Mouse (Mus musculus) limb, embryonic 13.5 days (tissue): Measurements from ENCODE around the gene Dnah6. TPM values are rescaled to one million over a fixed set of nuclear protein-coding genes. Genes with fewer than 3 reads are reported as not detected.
A peak's percentile ranks its signal among the peaks of the same experiment; 100 is the strongest.

Experiments used
- ATAC-seq: fragments of 200-750 bp; cut with Nextera tagmentation; 2 replicates; pipeline ENCODE4 v1.8.0; 2017; ENCODE audit warnings: low read depth, moderate number of reproducible peaks, moderate TSS enrichment; ENCODE audit not compliant: low FRiP score
- H3K27ac ChIP-seq: fragments of 300-500 bp; sonication (generic); 2 replicates; pipeline ENCODE4 v1.5.1; 2015; ENCODE audit warnings: inconsistent platforms, mild to moderate bottlenecking, moderate library complexity
- H3K27me3 ChIP-seq: fragments of 300-500 bp; sonication (generic); 2 replicates; pipeline ENCODE4 v1.6.1; 2015; ENCODE audit warnings: mild to moderate bottlenecking, inconsistent platforms
- H3K36me3 ChIP-seq: fragments of 300-500 bp; sonication (generic); 2 replicates; pipeline ENCODE4 v1.6.1; 2015; ENCODE audit warnings: inconsistent platforms, mild to moderate bottlenecking, moderate library complexity
- H3K4me1 ChIP-seq: fragments of 300-500 bp; sonication (generic); 2 replicates; pipeline ENCODE4 v1.6.1; 2015; ENCODE audit warnings: inconsistent platforms
- H3K4me2 ChIP-seq: fragments of 300-500 bp; sonication (generic); replicated peaks from 2 replicates; pipeline ENCODE4 v1.6.1; 2015; ENCODE audit warnings: inconsistent platforms, mild to moderate bottlenecking, moderate library complexity
- H3K4me3 ChIP-seq: fragments of 300-500 bp; sonication (generic); 2 replicates; pipeline ENCODE4 v1.5.1; 2015; ENCODE audit warnings: moderate library complexity, mild to moderate bottlenecking, inconsistent platforms
- H3K9ac ChIP-seq: fragments of 300-500 bp; sonication (generic); 2 replicates; pipeline ENCODE4 v1.6.1; 2015; ENCODE audit warnings: mild to moderate bottlenecking, inconsistent platforms
- H3K9me3 ChIP-seq: fragments of 300-500 bp; sonication (generic); 2 replicates; pipeline ENCODE4 v1.6.1; 2016; ENCODE audit warnings: inconsistent platforms
- WGBS: fragments of 180-500 bp; shearing (Covaris S2); methylation state at CpG from one replicate; pipeline ENCODE4 v1.1.7; 2015; 5-methylcytosine and 5-hydroxymethylcytosine counted together
- polyA plus RNA-seq: library from polyadenylated mRNA; unstranded; fragments of >200 nt; fragmentation: Nextera tagmentation; extraction: Ambion mirVana; gene quantifications from 2 replicates; pipeline ENCODE4 v1.2.1, GENCODE M21; 2015

Gene Dnah6
- polyA plus RNA-seq, 1 experiment from 2014 or later, result 0.03 TPM

GRCm38 (mm10) chr6:73249049-73249422, 27.6 kb upstream of the Dnah6 start:
- peak overlapping the region; percentile 73 for H3K4me2 ChIP-seq
- peak overlapping the region; percentile 97 for H3K4me3 ChIP-seq
- H3K36me3 ChIP-seq, result peaks cover 4% of the 10 kb centered on the region
- H3K27ac ChIP-seq, result no peak overlapping the region
- no peaks in the 10 kb centered on the region for H3K9me3 ChIP-seq
- H3K4me1 ChIP-seq, result peaks cover 19% of the 10 kb centered on the region
- no peak for ATAC-seq
- H3K9ac ChIP-seq, result peak overlapping the region; percentile 95
- H3K27me3 ChIP-seq, result no peaks in the 10 kb centered on the region
- 5% methylated on average over 12 of the region's 12 CpGs for WGBS

- Histone ChIP-seq H3K4me2 (peak within 1 kb of the TSS; percentile 73), H3K27ac (0 out of 2 replicates have a peak within 1 kb of the TSS, but pooled peaks have one; percentile 39), H3K4me3 (peak within 1 kb of the TSS; percentile 97), H3K9me3 (no peaks in the 10 kb centered on the region), H3K9ac (peak within 1 kb of the TSS; percentile 95), H3K4me1 (peaks cover 15% of the 10 kb centered on the region), H3K36me3 (peaks cover 4% of the 10 kb centered on the region), H3K27me3 (no peaks in the 10 kb centered on the region)
- ATAC-seq, result peak; percentile 96
- WGBS, result under 1% methylated on average over 57 of the region's 58 CpGs
These were observed 27.0 kb upstream of the Dnah6 start, which contains the start of gene Suclg1 for GRCm38 (mm10) chr6:73248237-73249048. Gene Suclg1 (plus strand): TSS chr6:73248382.

GRCm38 (mm10) chr6:73247452-73247851, 26.0 kb upstream of the Dnah6 start:
- Histone ChIP-seq H3K9me3 (no peaks in the 10 kb centered on the region), H3K4me1 (peaks cover 14% of the 10 kb centered on the region), H3K9ac (no peak overlapping the region), H3K36me3 (peaks cover 4% of the 10 kb centered on the region), H3K4me2 (peak overlapping the region; percentile 73), H3K27ac (no peak overlapping the region), H3K27me3 (no peaks in the 10 kb centered on the region), H3K4me3 (peak overlapping the region; percentile 97)
- WGBS, result 46% methylated on average over 4 of the region's 4 CpGs
- ATAC-seq, result no peak

- no peak for ATAC-seq
- Histone ChIP-seq H3K9ac (no peak overlapping the region), H3K4me2 (no peak overlapping the region), H3K36me3 (no peaks in the 10 kb centered on the region), H3K27ac (no peak overlapping the region), H3K9me3 (no peaks in the 10 kb centered on the region), H3K4me3 (no peak overlapping the region), H3K4me1 (peaks cover 14% of the 10 kb centered on the region), H3K27me3 (no peaks in the 10 kb centered on the region)
- 80% methylated on average over 2 of the region's 2 CpGs for WGBS
These were observed 25.4 kb upstream of the Dnah6 start for GRCm38 (mm10) chr6:73246821-73247220.

GRCm38 (mm10) chr6:73235650-73236049, 14.2 kb upstream of the Dnah6 start:
- Histone ChIP-seq H3K36me3 (no peaks in the 10 kb centered on the region), H3K27me3 (no peaks in the 10 kb centered on the region), H3K9ac (no peak overlapping the region), H3K4me1 (no peaks in the 10 kb centered on the region), H3K4me2 (no peak overlapping the region), H3K9me3 (peaks cover 7% of the 10 kb centered on the region; the same call in 1 of the 2 replicates), H3K4me3 (no peak overlapping the region), H3K27ac (no peak overlapping the region)
- no peak for ATAC-seq
- WGBS, result 77% methylated on average over 3 of the region's 3 CpGs

GRCm38 (mm10) chr6:73234302-73234900, 12.9 kb upstream of the Dnah6 start:
- 80% methylated on average over 6 of the region's 6 CpGs for WGBS
- H3K27ac ChIP-seq, result no peak overlapping the region
- H3K4me1 ChIP-seq, result no peaks in the 10 kb centered on the region
- no peaks in the 10 kb centered on the region for H3K36me3 ChIP-seq
- no peaks in the 10 kb centered on the region for H3K27me3 ChIP-seq
- no peak overlapping the region for H3K4me3 ChIP-seq
- no peak overlapping the region for H3K9ac ChIP-seq
- no peak overlapping the region for H3K4me2 ChIP-seq
- peaks cover 7% of the 10 kb centered on the region; the same call in 1 of the 2 replicates for H3K9me3 ChIP-seq
- ATAC-seq, result no peak

- Histone ChIP-seq H3K27ac (no peak overlapping the region), H3K27me3 (no peaks in the 10 kb centered on the region), H3K4me2 (no peak overlapping the region), H3K9ac (no peak overlapping the region), H3K4me1 (peaks cover 8% of the 10 kb centered on the region), H3K9me3 (peaks cover 7% of the 10 kb centered on the region; the same call in 1 of the 2 replicates), H3K36me3 (no peaks in the 10 kb centered on the region), H3K4me3 (no peak overlapping the region)
- ATAC-seq, result no peak
- WGBS, result 93% methylated on average over 6 of the region's 6 CpGs
These were observed 11.8 kb upstream of the Dnah6 start for GRCm38 (mm10) chr6:73233202-73233726.

- no peak overlapping the region for H3K9ac ChIP-seq
- no peak overlapping the region for H3K4me3 ChIP-seq
- no peak overlapping the region for H3K27ac ChIP-seq
- peaks cover 3% of the 10 kb centered on the region; the same call in 1 of the 2 replicates for H3K9me3 ChIP-seq
- H3K4me1 ChIP-seq, result peaks cover 8% of the 10 kb centered on the region
- no peaks in the 10 kb centered on the region for H3K36me3 ChIP-seq
- WGBS, result 88% methylated on average over 12 of the region's 12 CpGs
- H3K4me2 ChIP-seq, result no peak overlapping the region
- ATAC-seq, result no peak
- H3K27me3 ChIP-seq, result no peaks in the 10 kb centered on the region
These were observed 10.7 kb upstream of the Dnah6 start for GRCm38 (mm10) chr6:73232152-73232584.

- H3K36me3 ChIP-seq, result no peaks in the 10 kb centered on the region
- WGBS, result 46% methylated on average over 3 of the region's 3 CpGs
- no peaks in the 10 kb centered on the region for H3K9me3 ChIP-seq
- no peak overlapping the region for H3K9ac ChIP-seq
- peak overlapping the region; percentile 65 for H3K27ac ChIP-seq
- no peaks in the 10 kb centered on the region for H3K27me3 ChIP-seq
- peak; percentile 6; the same call in 1 of the 2 replicates for ATAC-seq
- peak overlapping the region; percentile 15; the same call in 1 of the 2 replicates for H3K4me2 ChIP-seq
- no peak overlapping the region for H3K4me3 ChIP-seq
- H3K4me1 ChIP-seq, result peaks cover 8% of the 10 kb centered on the region
These were observed 7.4 kb upstream of the Dnah6 start for GRCm38 (mm10) chr6:73228881-73229280.

GRCm38 (mm10) chr6:73228408-73228807, 7.0 kb upstream of the Dnah6 start:
- 4% methylated on average over 4 of the region's 4 CpGs for WGBS
- Histone ChIP-seq H3K36me3 (no peaks in the 10 kb centered on the region), H3K9ac (no peak overlapping the region), H3K4me2 (peak overlapping the region; percentile 15), H3K9me3 (no peaks in the 10 kb centered on the region), H3K4me1 (peaks cover 8% of the 10 kb centered on the region), H3K27me3 (no peaks in the 10 kb centered on the region), H3K27ac (peak overlapping the region; percentile 65), H3K4me3 (no peak overlapping the region)
- peak; percentile 64 for ATAC-seq

- Histone ChIP-seq H3K4me1 (peaks cover 12% of the 10 kb centered on the region), H3K4me2 (no peak overlapping the region), H3K4me3 (no peak overlapping the region), H3K9me3 (no peaks in the 10 kb centered on the region), H3K9ac (no peak overlapping the region), H3K27me3 (no peaks in the 10 kb centered on the region), H3K27ac (no peak overlapping the region), H3K36me3 (no peaks in the 10 kb centered on the region)
- no peak for ATAC-seq
- WGBS, result 47% methylated on average over 10 of the region's 10 CpGs
These were observed 6.1 kb upstream of the Dnah6 start for GRCm38 (mm10) chr6:73227376-73228158.
